Mouse (Mus musculus) heart, adult 2 months (tissue): ENCODE results near the gene Shisal1. TPM values are rescaled to one million over a fixed set of nuclear protein-coding genes. Genes with fewer than 3 reads are reported as not detected.

ENCODE experiments used
- DNase-seq, 2 experiments: peaks; one replicate each; pipeline ENCODE4 v3.0.0; 2021
- H3K27ac ChIP-seq: fragments of 200-600 bp; 2 replicates; pipeline ENCODE4 v1.8.1; 2022
- H3K27me3 ChIP-seq: fragments of 200-500 bp; 2 replicates; pipeline ENCODE4 v1.6.1; 2012; ENCODE audit warnings: mild to moderate bottlenecking, low read length, inconsistent platforms, mixed read lengths; ENCODE audit not compliant: control insufficient read depth, insufficient read depth
- H3K36me3 ChIP-seq: fragments of 200-500 bp; 2 replicates; pipeline ENCODE4 v1.6.1; 2012; ENCODE audit warnings: low read length, inconsistent platforms; ENCODE audit not compliant: control insufficient read depth, insufficient read depth
- H3K4me1 ChIP-seq: fragments of 200-500 bp; 2 replicates; pipeline ENCODE4 v1.6.1; 2011; ENCODE audit warnings: low read length; ENCODE audit not compliant: control insufficient read depth, insufficient read depth
- H3K4me3 ChIP-seq: fragments of 200-600 bp; 2 replicates; pipeline ENCODE4 v1.8.1; 2022
- H3K79me2 ChIP-seq: fragments of 200-500 bp; replicated peaks from 2 replicates; pipeline ENCODE4 v1.6.1; 2012; ENCODE audit warnings: mild to moderate bottlenecking, inconsistent platforms, low read length, moderate library complexity, mixed read lengths; ENCODE audit not compliant: control insufficient read depth, insufficient read depth
- H3K9ac ChIP-seq: fragments of 200-500 bp; 2 replicates; pipeline ENCODE4 v1.6.1; 2012; ENCODE audit warnings: low read depth, mild to moderate bottlenecking, control low read depth, inconsistent platforms, low read length, mixed read lengths
- CTCF ChIP-seq: fragments of 200-600 bp; IDR thresholded peaks from 2 replicates; pipeline ENCODE4 v1.8.1; 2022; ENCODE audit warnings: antibody characterized with exemption, mild to moderate bottlenecking, moderate library complexity
- EP300 ChIP-seq: fragments of 200-500 bp; IDR thresholded peaks from 2 replicates; pipeline ENCODE4 v1.6.1; 2011; ENCODE audit warnings: low read depth, low read length, control low read depth; ENCODE audit not compliant: insufficient read depth
- POLR2A ChIP-seq: fragments of 200-500 bp; IDR thresholded peaks from 2 replicates; pipeline ENCODE4 v1.6.1; 2011; ENCODE audit warnings: mild to moderate bottlenecking, low read depth, low read length, control low read depth; ENCODE audit not compliant: insufficient read depth
- WGBS: fragments of 180-500 bp; shearing (Covaris S2); methylation state at CpG from one replicate; pipeline ENCODE4 v1.1.7; 2018; 5-methylcytosine and 5-hydroxymethylcytosine counted together
- intact Hi-C: fragments of 180-260 bp; cut with DNase I; formaldehyde crosslinking; loops from one replicate; pipeline ENCODE4 v1.15.1; 2025
- polyA plus RNA-seq: library from polyadenylated mRNA; depleted of rRNA; stranded (reverse); fragments of >200 nt; gene quantifications from 2 replicates; pipeline ENCODE4 v1.2.3, GENCODE M21; 2012
- total RNA-seq, 2 experiments: library from RNA; stranded (reverse); gene quantifications; 2 replicates each; pipeline ENCODE4 v1.2.3; 2021

The Shisal1 gene
- total and polyA plus RNA-seq, 3 experiments: 1.1 to 1.8 (median 1.7) TPM

DNA sequence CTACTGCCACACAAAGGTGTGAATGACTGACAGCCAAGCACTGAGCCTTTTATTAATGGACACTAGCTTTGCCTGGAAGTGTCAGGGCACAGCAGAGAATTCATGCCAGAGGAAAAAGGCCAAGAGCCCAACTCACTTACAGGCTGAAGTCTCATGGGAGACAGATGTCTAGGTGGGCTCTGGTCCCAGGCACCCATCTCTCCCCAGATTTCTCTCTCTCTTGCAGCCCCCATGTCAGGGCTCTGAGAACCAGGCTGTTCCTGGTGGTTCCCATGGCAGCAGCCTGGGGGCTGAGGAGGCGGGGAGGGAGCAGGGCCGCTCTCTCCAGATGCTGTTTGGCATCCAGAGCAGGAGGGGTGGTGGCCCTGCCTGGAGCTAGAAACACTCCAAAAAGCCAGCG lies 38.3 kb downstream of the Shisal1 start:
- DNase-seq: no peak
- H3K9ac ChIP-seq: no peak overlapping the region
- H3K27me3 ChIP-seq: no peaks in the 10 kb centered on the region
- peaks cover 2% of the 10 kb centered on the region; the same call in 1 of the 2 replicates for H3K4me1 ChIP-seq
- no peaks in the 10 kb centered on the region for H3K36me3 ChIP-seq
- no peak overlapping the region for H3K4me3 ChIP-seq
- no peak for TF ChIP-seq CTCF
- no peak overlapping the region for H3K27ac ChIP-seq
- intact Hi-C loops: no loop called here
- WGBS: 63% methylated on average over 3 of the region's 3 CpGs
- H3K79me2 ChIP-seq: no peaks in the 10 kb centered on the region

DNA sequence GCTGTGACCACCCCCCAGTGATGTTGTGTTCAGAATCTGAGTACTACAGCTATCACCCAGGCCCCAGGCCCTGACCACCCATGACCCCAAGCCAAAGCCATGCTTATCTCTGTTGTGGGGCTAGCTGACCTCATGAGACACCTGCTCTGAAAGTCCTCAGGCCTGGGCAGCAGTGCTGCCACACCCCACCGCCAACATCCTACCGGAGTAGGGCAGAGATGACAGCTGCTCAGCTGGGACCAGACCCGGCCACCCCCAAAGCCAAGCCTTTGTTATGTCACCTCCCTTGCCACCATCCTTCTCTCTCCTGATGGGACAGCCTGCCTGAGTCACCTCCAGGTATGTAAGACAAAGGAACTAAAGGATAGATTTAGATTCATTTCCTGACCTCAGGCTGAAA lies 41.1 kb downstream of the Shisal1 start:
- 83% methylated on average over 3 of the region's 3 CpGs for WGBS
- Histone ChIP-seq H3K4me3 (no peak overlapping the region), H3K36me3 (no peaks in the 10 kb centered on the region), H3K79me2 (no peaks in the 10 kb centered on the region), H3K4me1 (no peaks in the 10 kb centered on the region; the same call in 1 of the 2 replicates), H3K27me3 (no peaks in the 10 kb centered on the region), H3K27ac (no peak overlapping the region), H3K9ac (no peak overlapping the region)
- intact Hi-C loops: no loop called here
- no peak for TF ChIP-seq EP300
- no peak for TF ChIP-seq POLR2A
- TF ChIP-seq CTCF: no peak
- no peak for DNase-seq

DNA sequence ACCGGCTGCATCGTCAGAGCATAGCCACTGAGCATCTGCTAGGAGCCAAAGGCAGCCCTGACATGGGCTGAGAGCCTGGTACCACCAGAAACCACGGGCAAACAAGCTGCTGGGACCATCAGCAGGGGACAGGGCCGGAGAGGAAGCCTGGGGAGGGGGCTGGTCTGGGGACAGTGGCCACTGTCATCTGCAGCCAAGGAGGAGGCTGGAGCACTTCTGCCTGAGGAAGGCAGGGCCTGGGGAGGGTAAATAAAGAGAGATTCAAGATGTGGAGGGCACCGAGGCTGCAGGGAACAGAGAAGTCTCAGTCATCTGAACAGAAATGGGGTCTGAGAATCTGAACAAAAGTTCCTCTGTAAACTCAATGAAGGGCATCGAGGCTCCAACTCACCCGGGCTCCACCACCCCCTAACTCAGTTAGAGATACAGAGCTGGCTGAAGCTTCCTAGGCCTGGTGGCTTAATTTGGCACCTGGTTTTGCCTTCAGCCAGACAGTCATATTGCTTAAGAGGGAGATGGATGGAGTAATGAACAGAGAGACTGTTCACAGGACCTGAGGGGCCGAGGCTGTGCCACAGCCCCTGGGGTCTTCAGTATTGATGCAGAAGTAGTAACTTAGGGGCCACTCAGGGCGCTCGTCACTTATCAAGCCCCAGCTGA lies 43.3 kb downstream of the Shisal1 start:
- H3K79me2 ChIP-seq: no peaks in the 10 kb centered on the region
- no peak overlapping the region for H3K9ac ChIP-seq
- no peaks in the 10 kb centered on the region; the same call in 1 of the 2 replicates for H3K4me1 ChIP-seq
- TF ChIP-seq POLR2A (no peak), EP300 (no peak), CTCF (no peak)
- no peak overlapping the region for H3K27ac ChIP-seq
- DNase-seq: no peak
- intact Hi-C loops: no loop called here
- no peaks in the 10 kb centered on the region for H3K27me3 ChIP-seq
- H3K36me3 ChIP-seq: no peaks in the 10 kb centered on the region
- H3K4me3 ChIP-seq: no peak overlapping the region
- 68% methylated on average over 10 of the region's 10 CpGs for WGBS

DNA sequence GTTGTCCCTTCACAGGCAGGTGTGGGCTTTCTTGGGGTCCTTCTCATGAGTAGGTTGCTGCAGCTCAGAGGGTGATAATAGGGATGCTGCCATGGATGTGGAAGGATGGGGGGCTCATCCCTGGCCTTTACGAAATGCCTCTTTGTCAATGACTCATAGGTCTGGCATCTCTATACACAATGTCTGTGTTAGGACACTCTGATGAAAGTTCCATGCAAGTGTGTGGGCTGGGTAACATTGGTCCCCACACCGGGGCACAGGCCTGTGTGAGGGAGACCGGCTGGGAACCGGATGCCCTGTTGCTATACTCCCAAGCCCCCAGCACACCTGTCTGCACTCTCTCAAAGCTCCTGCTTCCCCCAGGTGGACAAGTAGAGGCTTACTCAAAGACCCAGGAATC lies 48.3 kb downstream of the Shisal1 start:
- no peak for TF ChIP-seq EP300
- H3K4me1 ChIP-seq: no peaks in the 10 kb centered on the region
- H3K9ac ChIP-seq: no peak overlapping the region
- no peak overlapping the region for H3K27ac ChIP-seq
- H3K4me3 ChIP-seq: no peak overlapping the region
- no peaks in the 10 kb centered on the region for H3K79me2 ChIP-seq
- no peaks in the 10 kb centered on the region for H3K36me3 ChIP-seq
- intact Hi-C loops: no loop called here
- DNase-seq: no peak
- 73% methylated on average over 4 of the region's 4 CpGs for WGBS
- no peaks in the 10 kb centered on the region for H3K27me3 ChIP-seq

DNA sequence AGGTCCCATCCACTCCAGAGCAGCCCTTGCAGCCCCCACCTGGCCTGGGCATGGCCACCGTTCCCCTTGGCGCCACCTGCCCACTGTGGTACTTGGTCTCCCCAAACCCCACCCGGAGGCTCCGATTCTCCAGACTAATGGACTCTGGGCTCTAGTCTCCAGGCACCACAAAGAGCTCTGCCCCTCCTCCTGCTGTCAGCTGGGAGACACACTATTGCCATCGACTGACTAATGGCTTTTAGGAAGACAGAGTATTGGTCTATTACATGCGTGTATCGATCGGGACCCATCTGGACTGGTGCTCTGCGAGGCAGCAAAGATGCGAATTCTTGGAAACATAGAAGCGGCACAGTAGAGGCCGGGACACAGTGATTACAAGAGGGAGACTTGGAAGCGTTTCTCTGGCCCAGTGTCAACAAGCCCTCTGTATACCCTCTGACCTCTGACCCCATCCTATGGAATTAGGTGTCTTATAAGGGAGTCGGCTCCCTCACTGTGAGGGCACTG lies 49.2 kb downstream of the Shisal1 start:
- Histone ChIP-seq H3K27ac (no peak overlapping the region), H3K79me2 (no peaks in the 10 kb centered on the region), H3K4me3 (no peak overlapping the region), H3K4me1 (no peaks in the 10 kb centered on the region), H3K9ac (no peak overlapping the region), H3K27me3 (no peaks in the 10 kb centered on the region), H3K36me3 (no peaks in the 10 kb centered on the region)
- intact Hi-C loops: no loop called here
- DNase-seq: no peak
- 85% methylated on average over 14 of the region's 14 CpGs for WGBS
- TF ChIP-seq EP300: no peak
- no peak for TF ChIP-seq CTCF
- no peak for TF ChIP-seq POLR2A

DNA sequence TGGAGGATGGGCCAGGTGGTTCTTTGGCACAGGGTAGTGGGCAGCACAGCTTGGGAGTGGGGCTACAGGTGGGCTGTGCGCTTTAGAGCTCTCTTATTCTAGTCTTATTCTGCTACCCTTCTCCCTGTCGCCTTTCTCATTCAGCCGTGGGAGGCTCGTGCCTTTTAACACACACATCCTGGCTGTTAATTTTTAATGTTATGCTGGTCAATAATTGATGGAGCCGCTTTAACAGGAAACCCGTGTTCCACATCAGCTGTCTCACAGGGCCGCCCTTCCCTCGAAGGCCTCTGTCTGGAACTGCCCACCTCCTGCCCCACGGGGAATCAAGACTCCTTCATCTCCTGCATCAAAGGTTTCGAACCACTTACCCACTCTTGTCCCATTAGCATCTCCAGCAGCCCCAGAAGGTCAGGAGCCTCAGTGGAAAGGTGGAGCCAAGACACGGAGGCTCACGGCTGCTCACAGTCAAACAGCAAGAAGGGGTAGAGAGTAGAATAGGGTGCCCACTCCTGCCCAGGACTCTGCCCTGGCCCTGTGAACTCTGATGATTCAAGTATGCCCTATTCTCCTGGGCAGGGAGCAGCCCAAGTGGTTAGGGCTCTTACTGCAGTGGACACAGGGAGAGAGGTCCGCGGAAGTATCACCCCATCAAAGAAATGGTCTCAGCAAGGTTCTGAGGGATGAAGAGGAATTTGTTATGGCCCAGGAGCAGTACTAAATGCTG lies 51.4 kb downstream of the Shisal1 start:
- H3K4me3 ChIP-seq: no peak overlapping the region
- 85% methylated on average over 14 of the region's 14 CpGs for WGBS
- DNase-seq: no peak
- no peak overlapping the region for H3K27ac ChIP-seq
- no peaks in the 10 kb centered on the region for H3K4me1 ChIP-seq
- intact Hi-C loops: no loop called here
- no peaks in the 10 kb centered on the region for H3K36me3 ChIP-seq
- TF ChIP-seq POLR2A (no peak), CTCF (no peak), EP300 (no peak)
- H3K79me2 ChIP-seq: no peaks in the 10 kb centered on the region
- no peak overlapping the region for H3K9ac ChIP-seq
- H3K27me3 ChIP-seq: no peaks in the 10 kb centered on the region
